Mouse (Mus musculus) midbrain, embryonic 10.5 days (tissue): ENCODE data around the gene Srp54b. TPM values are rescaled to one million over a fixed set of nuclear protein-coding genes. Genes with fewer than 3 reads are reported as not detected.
"Not testable (repeated sequence)": the region's sequence is repeated elsewhere in the genome, so short reads cannot be mapped to it uniquely, and the experiment has no call there.

Experiments used
- DNase-seq: peaks from one replicate; pipeline ENCODE4 v3.0.0-alpha.2; 2017; ENCODE audit warnings: low spot score
- H3K27ac ChIP-seq: fragments of 300-500 bp; sonication (generic); replicated peaks from 2 replicates; pipeline ENCODE4 v1.5.1; 2016; ENCODE audit warnings: mild to moderate bottlenecking
- H3K27me3 ChIP-seq: fragments of 300-500 bp; sonication (generic); 2 replicates; pipeline ENCODE4 v1.6.1; 2016; ENCODE audit warnings: low read depth, mild to moderate bottlenecking; ENCODE audit not compliant: poor library complexity, severe bottlenecking
- H3K36me3 ChIP-seq: fragments of 300-500 bp; sonication (generic); 2 replicates; pipeline ENCODE4 v1.6.1; 2016; ENCODE audit warnings: mild to moderate bottlenecking, moderate library complexity
- H3K4me1 ChIP-seq: fragments of 300-500 bp; sonication (generic); 2 replicates; pipeline ENCODE4 v1.6.1; 2016
- H3K4me3 ChIP-seq: fragments of 300-500 bp; sonication (generic); 2 replicates; pipeline ENCODE4 v1.5.1; 2016; ENCODE audit warnings: mild to moderate bottlenecking, moderate library complexity
- H3K9me3 ChIP-seq: fragments of 300-500 bp; sonication (generic); replicated peaks from 2 replicates; pipeline ENCODE4 v1.6.1; 2016; ENCODE audit warnings: mild to moderate bottlenecking
- WGBS: fragments of 180-500 bp; shearing (Covaris S2); methylation state at CpG from one replicate; pipeline ENCODE4 v1.1.7; 2016; 5-methylcytosine and 5-hydroxymethylcytosine counted together
- polyA plus RNA-seq: library from polyadenylated mRNA; unstranded; fragments of >200 nt; fragmentation: Nextera tagmentation; extraction: Ambion mirVana; gene quantifications from 2 replicates; pipeline ENCODE4 v1.2.1, GENCODE M21; 2016

Gene Srp54b
- 40.3 and 46.4 TPM in 2 replicates for polyA plus RNA-seq

DNA sequence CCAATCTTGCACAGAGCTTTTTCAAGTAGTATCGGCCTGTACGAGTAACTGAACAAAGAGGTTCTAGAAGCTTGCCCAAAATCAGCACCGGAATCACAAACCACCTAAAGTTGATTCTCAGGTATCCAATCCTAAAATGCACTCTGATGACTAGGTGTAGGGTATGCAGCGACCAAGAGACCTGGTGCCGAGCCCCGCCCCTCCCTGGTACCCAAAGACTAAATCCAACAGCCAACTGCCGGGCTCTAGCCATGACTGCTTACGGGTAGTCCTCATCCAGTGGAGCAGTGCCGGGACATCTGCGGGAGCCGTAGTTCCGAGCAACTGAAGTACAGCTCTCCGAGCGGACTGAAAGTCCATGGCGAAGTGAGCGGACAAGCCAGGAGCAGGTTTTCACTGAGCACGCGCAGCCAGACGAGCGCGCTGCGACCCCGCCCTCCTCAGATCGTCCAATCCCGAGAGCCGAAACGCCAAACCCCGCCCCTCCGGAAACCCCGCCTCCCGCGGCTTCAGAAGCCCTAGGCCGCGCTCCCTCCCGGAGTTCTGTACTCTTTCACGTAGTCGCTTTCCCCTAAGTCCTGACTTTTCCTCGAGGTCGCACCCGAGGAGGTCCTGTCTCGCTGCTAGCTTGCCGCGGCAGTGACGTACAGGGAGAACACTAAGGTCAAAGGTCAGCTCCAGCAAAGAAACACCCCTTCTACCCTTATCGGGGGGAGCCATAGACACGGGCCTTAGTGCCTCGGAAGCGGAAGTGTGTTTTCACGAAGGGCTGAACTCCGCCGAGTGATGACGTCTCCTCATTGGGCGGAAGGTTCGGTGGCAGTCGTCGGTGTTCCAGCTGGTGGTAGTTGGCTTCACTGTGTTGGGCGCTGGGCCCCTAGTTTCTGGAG lies at the start of gene Srp54b:
Gene Srp54b (plus strand): TSS at position 546 of the 890 bp plus-strand sequence.
- WGBS = no CpG with 5 or more reads among the region's 57 CpGs
- H3K9me3 ChIP-seq, H3K36me3 ChIP-seq, H3K27ac ChIP-seq, H3K4me1 ChIP-seq, DNase-seq, H3K27me3 ChIP-seq: not testable (repeated sequence)
- H3K4me3 ChIP-seq = peak within 1 kb of the TSS; percentile 44

DNA sequence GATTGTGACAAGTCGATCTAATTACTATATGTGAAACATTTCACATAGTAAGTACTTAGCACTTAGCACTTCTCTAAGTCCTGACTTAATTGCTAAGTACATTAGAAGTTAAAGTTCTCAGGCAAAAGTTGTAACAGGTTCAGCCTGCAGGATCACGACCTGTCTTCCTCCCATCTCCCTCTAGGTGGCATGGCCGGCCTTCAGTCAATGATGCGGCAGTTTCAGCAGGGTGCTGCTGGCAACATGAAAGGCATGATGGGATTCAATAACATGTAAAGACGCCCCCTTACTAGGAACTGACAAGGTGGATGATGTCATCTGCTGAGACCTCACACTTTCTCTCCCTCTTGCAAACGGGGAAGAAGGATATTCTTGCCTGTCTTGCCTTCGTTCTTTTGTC lies 42.3 kb upstream of the Srp54b start:
- H3K27ac ChIP-seq, H3K27me3 ChIP-seq, H3K4me1 ChIP-seq, H3K4me3 ChIP-seq, H3K9me3 ChIP-seq, DNase-seq, H3K36me3 ChIP-seq: not testable (repeated sequence)
- WGBS = no CpG with 5 or more reads among the region's 7 CpGs

DNA sequence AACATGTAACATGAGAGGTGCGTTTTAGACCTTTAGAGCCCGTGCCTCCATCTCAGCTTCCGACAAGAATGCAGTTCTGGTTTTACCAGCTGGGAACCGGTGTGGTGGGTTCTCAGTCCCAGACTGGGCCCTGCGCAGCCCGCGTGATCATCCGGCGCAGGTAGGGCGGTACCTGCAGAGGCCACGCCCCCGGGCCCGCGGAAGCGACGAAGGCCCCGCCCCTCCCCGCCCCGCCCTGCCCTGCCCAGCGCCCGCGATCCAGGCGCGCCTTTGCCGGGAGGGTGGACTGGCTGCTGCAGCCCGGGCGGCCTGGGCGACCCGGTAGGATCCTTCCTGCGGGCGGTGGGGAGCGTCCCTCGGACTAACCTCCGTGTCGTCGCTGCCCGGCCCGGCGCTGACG lies 30.7 kb upstream of the Srp54b start, which contains the start of gene Fam177a:
Gene Fam177a (plus strand): TSS at position 228 of the 400 bp plus-strand sequence.
- not testable (repeated sequence) for H3K4me3 ChIP-seq, H3K27me3 ChIP-seq, H3K27ac ChIP-seq, H3K36me3 ChIP-seq, DNase-seq, H3K4me1 ChIP-seq, H3K9me3 ChIP-seq
- WGBS = no CpG with 5 or more reads among the region's 40 CpGs

DNA sequence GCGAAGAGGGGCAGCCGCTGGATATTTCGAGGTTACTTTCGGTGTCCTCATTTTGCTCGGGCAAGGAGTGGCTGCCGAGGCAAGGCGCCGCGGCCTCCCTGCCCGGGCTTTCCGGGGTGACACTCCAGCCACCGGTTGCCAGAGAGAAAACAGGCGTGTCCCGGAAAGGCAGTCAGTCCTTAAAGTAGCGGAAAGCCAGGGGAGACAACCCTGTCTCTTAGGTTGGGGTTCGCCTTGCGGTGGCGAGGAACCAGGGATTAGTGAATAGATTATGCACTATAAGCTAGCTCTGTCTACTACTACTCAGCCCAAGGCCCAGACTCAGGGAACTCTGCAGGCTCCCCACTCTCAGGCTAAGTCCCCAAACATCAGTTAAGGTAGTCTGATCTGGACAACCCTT lies 30.2 kb upstream of the Srp54b start:
- not testable (repeated sequence) for H3K27me3 ChIP-seq, H3K9me3 ChIP-seq, H3K4me1 ChIP-seq, H3K4me3 ChIP-seq, H3K36me3 ChIP-seq, H3K27ac ChIP-seq, DNase-seq
- WGBS = no CpG with 5 or more reads among the region's 18 CpGs

DNA sequence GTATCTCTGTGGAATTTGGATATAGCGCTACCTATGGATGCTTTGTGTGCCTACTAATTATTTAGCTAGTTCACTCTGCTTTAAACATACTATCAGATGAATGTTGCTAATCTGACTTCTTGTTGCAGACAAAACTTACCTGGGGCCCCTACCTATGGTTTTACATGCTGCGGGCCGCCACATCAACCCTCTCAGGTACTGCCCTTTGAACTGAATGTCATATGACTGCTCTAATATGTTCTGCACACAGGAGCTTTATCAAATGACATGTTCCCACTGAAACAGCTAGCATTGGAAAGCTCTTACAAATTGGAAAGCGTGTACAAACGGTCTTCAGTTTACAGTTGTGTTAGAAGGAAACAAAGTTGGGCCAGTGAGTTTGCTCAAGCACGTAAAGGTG lies 19.4 kb upstream of the Srp54b start:
- H3K27ac ChIP-seq, H3K9me3 ChIP-seq, H3K4me1 ChIP-seq, H3K27me3 ChIP-seq, H3K4me3 ChIP-seq, DNase-seq, H3K36me3 ChIP-seq: not testable (repeated sequence)
- WGBS = no CpG with 5 or more reads among the region's 6 CpGs

DNA sequence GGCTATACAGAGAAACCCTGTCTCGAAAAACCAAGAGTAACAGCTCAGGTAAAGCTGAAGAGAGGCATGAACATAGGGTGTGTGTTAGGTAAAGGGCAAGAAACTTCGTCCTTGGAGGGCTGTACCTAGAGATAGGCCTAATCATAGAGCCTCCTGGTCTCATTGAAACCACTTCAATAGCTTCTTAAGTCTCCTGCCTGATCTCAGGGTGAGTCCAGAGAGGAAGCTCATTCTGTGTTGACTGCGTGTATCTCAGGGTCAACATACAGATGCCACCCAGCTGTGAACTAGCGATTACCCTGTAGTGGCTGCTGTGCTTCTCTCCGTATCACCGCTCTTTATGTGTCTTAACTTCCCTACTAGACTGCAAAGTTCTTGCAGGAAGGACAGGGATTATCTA lies 17.0 kb upstream of the Srp54b start:
- not testable (repeated sequence) for H3K27ac ChIP-seq, H3K4me1 ChIP-seq, H3K4me3 ChIP-seq, H3K9me3 ChIP-seq, DNase-seq, H3K36me3 ChIP-seq, H3K27me3 ChIP-seq
- no CpG with 5 or more reads among the region's 6 CpGs for WGBS

DNA sequence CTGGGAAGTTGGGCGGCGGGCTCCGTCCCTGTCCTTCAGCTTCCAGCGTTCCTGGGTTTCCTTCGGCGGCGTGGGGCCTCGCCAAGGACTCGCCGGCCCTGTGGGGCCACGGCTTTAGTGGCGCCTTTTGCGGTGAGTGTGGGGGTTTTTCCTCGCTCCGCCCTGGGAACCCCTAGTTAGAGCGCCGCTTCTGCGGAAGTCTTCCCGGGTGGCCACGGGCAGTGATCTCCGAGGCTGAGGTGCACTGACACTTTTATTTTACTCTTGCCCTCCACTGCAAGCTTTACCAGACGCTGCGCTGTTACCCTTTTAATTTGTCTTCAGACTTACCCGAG lies 512 bp downstream of the Srp54b start:
- WGBS = 0% methylated on average over 12 of the region's 24 CpGs
- H3K36me3 ChIP-seq, DNase-seq, H3K27ac ChIP-seq, H3K4me1 ChIP-seq, H3K27me3 ChIP-seq, H3K9me3 ChIP-seq: not testable (repeated sequence)
- H3K4me3 ChIP-seq = peak overlapping the region; percentile 44

DNA sequence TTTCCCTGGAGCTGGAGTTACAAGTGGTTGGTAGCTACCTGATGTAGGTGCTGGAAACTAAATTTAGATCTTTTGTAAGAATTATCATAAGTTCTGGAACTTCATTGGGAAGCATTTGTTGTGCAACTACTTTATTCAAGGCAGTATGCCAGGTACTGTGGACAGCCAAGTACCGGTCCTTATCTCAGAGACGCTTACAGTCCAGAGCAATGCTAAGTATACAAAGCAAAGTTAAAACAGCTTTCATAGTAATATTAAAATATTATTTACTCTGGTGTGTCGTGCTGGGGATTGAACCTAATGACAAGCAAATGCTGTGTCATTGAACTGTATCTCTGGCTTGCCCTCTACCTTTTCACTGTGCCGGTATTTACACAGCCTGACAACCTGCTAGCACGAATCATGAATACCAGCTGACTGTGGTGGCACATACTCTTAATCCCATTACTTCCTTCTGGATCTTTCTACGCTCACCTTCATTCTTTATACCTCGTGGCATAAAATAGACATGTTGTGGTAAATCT lies 12.2 kb downstream of the Srp54b start:
- H3K27ac ChIP-seq, DNase-seq, H3K4me3 ChIP-seq, H3K27me3 ChIP-seq, H3K9me3 ChIP-seq, H3K36me3 ChIP-seq, H3K4me1 ChIP-seq: not testable (repeated sequence)
- WGBS = no CpG with 5 or more reads among the region's 7 CpGs

DNA sequence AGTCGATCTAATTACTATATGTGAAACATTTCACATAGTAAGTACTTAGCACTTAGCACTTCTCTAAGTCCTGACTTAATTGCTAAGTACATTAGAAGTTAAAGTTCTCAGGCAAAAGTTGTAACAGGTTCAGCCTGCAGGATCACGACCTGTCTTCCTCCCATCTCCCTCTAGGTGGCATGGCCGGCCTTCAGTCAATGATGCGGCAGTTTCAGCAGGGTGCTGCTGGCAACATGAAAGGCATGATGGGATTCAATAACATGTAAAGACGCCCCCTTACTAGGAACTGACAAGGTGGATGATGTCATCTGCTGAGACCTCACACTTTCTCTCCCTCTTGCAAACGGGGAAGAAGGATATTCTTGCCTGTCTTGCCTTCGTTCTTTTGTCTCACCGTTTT lies 32.8 kb downstream of the Srp54b start:
- H3K4me1 ChIP-seq, H3K9me3 ChIP-seq, DNase-seq, H3K27ac ChIP-seq, H3K27me3 ChIP-seq, H3K4me3 ChIP-seq, H3K36me3 ChIP-seq: not testable (repeated sequence)
- WGBS = no CpG with 5 or more reads among the region's 8 CpGs

DNA sequence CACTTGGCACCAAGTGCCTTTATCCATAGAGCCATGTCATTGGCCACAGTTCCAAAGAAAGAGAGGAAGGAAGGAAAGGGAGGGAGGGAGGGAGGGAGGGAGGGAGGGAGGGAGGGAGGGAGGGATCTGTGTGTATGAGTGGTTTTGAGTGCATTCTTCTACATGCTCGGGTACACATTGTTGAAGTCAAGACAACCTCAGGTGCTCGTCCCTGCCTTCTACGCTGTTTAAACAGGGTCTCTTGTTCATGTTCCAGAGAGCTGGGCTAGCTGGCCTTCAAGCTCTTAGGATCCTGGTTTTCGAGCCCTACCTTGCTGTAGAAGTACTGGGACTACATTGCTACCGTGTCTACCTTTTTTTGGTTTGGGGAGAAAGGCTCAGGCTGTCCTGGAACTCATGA lies 34.2 kb downstream of the Srp54b start:
- not testable (repeated sequence) for H3K4me1 ChIP-seq, H3K9me3 ChIP-seq, DNase-seq, H3K27me3 ChIP-seq, H3K27ac ChIP-seq, H3K36me3 ChIP-seq, H3K4me3 ChIP-seq
- WGBS = no CpG with 5 or more reads among the region's 5 CpGs

DNA sequence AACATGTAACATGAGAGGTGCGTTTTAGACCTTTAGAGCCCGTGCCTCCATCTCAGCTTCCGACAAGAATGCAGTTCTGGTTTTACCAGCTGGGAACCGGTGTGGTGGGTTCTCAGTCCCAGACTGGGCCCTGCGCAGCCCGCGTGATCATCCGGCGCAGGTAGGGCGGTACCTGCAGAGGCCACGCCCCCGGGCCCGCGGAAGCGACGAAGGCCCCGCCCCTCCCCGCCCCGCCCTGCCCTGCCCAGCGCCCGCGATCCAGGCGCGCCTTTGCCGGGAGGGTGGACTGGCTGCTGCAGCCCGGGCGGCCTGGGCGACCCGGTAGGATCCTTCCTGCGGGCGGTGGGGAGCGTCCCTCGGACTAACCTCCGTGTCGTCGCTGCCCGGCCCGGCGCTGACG lies 44.4 kb downstream of the Srp54b start, which contains the start of gene 1700047I17Rik2:
Gene 1700047I17Rik2 (plus strand): TSS at position 287 of the 400 bp plus-strand sequence.
- H3K9me3 ChIP-seq, H3K27ac ChIP-seq, H3K4me1 ChIP-seq, DNase-seq, H3K4me3 ChIP-seq, H3K36me3 ChIP-seq, H3K27me3 ChIP-seq: not testable (repeated sequence)
- no CpG with 5 or more reads among the region's 40 CpGs for WGBS

DNA sequence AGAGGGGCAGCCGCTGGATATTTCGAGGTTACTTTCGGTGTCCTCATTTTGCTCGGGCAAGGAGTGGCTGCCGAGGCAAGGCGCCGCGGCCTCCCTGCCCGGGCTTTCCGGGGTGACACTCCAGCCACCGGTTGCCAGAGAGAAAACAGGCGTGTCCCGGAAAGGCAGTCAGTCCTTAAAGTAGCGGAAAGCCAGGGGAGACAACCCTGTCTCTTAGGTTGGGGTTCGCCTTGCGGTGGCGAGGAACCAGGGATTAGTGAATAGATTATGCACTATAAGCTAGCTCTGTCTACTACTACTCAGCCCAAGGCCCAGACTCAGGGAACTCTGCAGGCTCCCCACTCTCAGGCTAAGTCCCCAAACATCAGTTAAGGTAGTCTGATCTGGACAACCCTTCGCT lies 44.9 kb downstream of the Srp54b start:
- not testable (repeated sequence) for H3K9me3 ChIP-seq, H3K27me3 ChIP-seq, H3K27ac ChIP-seq, DNase-seq, H3K4me3 ChIP-seq, H3K4me1 ChIP-seq, H3K36me3 ChIP-seq
- WGBS = no CpG with 5 or more reads among the region's 18 CpGs

DNA sequence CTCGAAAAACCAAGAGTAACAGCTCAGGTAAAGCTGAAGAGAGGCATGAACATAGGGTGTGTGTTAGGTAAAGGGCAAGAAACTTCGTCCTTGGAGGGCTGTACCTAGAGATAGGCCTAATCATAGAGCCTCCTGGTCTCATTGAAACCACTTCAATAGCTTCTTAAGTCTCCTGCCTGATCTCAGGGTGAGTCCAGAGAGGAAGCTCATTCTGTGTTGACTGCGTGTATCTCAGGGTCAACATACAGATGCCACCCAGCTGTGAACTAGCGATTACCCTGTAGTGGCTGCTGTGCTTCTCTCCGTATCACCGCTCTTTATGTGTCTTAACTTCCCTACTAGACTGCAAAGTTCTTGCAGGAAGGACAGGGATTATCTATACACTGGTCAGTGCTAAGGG lies 58.0 kb downstream of the Srp54b start:
- not testable (repeated sequence) for H3K27me3 ChIP-seq, H3K9me3 ChIP-seq, H3K4me3 ChIP-seq, H3K4me1 ChIP-seq, DNase-seq, H3K36me3 ChIP-seq, H3K27ac ChIP-seq
- WGBS = no CpG with 5 or more reads among the region's 6 CpGs
